Mouse (Mus musculus) MN1 (cell line): ENCODE measurements around the gene Tm9sf1.

Experiments
- DNase-seq: peaks from one replicate; pipeline ENCODE4 v3.0.0-alpha.2; 2016; ENCODE audit warnings: low spot score

The Tm9sf1 gene

DNA sequence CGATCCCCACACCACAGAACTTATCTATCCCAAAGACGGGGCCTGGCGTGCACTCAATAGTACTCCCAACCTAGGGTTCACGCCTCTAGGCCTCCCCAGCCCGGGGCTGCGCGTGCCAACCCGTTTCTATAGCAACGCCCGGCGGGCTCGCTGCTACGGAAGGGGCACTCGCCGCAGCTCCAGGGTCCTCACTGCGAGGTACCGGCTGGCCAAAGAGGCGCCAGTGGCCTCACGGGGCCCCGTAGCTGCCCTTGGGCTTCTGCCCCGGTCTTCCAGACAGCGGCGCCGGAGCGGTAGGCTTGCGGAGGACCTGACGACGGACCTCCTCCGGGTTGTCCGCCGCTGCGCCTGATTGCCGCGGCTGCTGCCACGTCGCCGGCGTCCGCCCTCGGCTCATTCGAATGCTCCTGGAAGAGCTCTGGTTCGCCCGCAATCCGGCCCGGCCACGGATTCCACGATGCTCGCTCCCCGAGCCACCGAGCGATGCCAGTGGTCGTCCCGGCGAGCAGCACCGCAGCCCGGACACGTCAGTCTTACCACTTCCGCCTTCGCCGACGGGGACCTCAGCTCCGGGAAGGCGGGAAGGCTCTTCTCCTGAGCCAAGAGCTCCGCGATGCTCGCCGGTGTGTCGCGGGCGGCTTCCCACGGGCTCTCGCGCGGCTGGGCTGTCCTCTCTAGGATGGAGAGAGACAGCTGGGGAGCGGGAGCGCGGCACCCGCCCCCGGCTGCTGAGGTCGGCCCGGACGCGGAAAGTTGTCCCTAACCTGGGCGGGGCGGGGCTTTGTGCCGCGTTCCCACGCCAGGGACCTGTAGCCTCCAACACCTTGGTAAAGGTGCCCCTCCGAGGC lies at the start of gene Tm9sf1:
Gene Tm9sf1, minus strand, starts transcription at position 747 of the 848 bp plus-strand sequence.
- DNase-seq, result peak; percentile 76

GRCm38 (mm10) chr14:55689433-55689832 lies 45.8 kb upstream of the Tm9sf1 start:
- no peak for DNase-seq

- DNase-seq, result no peak
Observed at GRCm38 (mm10) chr14:55682118-55682493, 38.5 kb upstream of the Tm9sf1 start.

DNA sequence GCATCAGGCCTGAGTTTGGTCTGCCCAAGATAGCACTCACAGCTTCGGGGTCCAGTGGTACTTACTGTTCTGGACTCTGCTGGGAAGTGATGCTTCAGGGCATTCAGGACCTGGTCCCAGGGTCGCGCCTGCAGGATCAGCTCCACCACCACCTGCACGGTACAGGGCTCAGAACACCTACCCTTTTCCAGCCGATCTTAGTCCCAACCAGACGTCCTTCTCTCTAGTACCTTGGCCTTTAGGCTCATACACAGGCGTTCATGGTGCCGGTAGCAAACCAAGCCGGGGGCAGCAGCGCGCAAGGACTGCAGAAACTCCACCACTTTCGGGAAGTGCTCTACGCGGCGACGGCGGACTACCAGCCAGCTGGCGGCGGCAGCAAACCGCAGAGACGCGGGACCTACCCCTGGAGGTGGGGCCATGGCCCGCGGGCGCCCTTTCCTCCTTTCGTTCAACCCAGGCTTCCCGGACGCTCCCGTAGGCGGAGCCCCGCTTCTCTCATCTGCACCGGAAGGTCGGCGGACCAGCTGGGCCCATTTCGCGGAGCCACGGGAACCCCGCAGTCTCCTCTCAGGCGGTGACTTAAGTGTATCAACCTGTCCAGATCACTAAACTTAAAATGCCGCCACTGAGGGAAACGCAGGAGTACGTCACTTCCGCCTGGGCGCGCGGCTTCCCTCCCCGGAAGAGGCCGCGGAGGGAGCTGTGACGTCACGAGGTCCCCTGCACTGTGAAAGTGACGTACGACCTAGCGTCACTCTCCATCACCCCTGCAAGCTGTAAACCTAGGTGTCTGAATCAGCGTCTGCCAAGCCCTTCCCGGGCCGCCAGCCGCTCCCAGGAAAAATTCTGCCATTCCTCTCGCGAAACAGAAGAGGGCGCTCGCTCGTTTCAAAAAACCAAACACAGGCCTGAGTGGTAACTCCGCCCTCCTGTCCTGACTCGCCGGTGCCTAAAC lies 37.8 kb upstream of the Tm9sf1 start, which contains the start of gene Tinf2:
Gene Tinf2, minus strand, starts transcription at position 661 of the 958 bp plus-strand sequence.
- peak; percentile 92 for DNase-seq

DNA sequence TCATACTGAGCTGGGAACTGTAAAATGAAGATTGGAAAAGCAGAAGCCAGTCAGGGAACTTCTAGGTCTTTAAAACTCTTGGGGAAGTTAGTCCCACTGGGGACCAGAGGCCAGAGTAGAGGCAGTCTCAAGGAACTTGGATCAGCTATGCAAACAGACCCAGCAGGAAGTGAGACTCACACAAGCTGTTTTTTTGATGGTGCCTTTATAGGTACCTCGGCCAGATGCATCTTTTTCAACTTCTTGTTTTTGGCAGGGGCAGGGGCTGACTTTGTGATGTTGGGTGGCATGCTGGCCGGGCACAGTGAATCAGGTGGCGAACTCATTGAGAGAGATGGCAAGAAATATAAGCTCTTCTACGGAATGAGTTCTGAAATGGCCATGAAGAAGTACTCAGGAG lies 34.0 kb upstream of the Tm9sf1 start:
- no peak for DNase-seq

DNA sequence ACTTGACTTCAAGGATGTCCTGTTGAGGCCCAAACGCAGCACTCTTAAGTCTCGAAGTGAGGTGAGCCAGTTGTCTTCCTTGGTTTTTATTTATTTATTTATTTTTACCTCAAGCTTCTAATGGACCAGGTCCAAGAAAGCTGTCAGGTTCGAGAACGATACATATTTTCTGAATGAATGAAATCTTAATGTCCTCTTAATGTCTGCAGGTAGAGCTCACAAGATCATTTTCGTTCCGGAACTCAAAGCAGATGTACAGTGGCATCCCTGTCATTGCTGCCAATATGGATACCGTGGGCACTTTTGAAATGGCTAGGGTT lies 29.1 kb upstream of the Tm9sf1 start:
- no peak for DNase-seq

DNA sequence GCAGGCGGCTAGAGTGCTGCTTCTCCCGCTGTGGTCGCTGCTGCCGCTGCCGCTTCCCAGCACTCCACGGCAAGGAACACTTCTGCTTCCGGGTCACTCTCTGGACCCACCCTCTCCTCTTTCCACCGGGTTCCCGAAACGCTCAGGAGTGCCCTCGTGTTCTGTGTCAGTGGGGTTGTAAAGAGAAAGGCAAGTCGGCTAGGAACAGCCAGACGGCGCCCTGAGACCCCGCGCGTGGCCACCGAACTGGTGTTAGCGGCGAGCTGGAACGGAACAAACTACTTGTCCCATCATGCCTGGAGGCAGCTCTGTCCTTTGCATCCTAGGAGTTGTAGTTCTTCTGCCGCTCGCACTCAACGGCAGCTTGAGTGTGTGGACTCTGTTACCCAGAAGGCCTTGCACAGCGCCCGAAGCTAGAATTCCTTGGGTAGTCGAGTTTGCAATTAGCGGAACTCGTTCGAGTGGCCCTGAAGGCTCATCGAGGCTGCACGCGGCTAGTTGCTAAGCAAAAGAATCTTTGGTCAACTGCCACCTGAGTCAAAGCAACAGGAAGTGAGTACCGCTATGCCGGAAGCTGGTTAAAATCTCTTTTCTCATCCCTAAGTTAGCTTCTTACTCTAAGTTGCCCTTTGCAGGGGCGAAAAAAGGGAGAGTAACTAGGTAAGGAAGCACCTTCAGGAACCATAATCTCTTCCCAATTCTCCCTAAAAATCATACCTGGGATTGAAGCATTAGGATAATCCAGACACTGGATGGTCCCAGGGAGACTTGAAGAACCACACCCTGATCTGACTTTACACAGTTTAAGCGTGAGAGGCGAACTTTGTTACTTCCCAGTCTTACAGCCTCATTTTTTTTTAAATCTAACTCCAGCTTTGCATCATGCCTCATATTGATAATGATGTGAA lies 28.5 kb upstream of the Tm9sf1 start, which contains the start of the genes Gmpr2 and Nedd8:
Gene Gmpr2, plus strand, starts transcription at position 109 of the 908 bp plus-strand sequence.
Gene Nedd8, minus strand, starts transcription at position 292 of the 908 bp plus-strand sequence.
- peak; percentile 93 for DNase-seq

- DNase-seq, result no peak
Observed at GRCm38 (mm10) chr14:55671486-55671832, 27.9 kb upstream of the Tm9sf1 start.

- DNase-seq, result no peak
Observed at GRCm38 (mm10) chr14:55660636-55661035, 17.0 kb upstream of the Tm9sf1 start.

DNA sequence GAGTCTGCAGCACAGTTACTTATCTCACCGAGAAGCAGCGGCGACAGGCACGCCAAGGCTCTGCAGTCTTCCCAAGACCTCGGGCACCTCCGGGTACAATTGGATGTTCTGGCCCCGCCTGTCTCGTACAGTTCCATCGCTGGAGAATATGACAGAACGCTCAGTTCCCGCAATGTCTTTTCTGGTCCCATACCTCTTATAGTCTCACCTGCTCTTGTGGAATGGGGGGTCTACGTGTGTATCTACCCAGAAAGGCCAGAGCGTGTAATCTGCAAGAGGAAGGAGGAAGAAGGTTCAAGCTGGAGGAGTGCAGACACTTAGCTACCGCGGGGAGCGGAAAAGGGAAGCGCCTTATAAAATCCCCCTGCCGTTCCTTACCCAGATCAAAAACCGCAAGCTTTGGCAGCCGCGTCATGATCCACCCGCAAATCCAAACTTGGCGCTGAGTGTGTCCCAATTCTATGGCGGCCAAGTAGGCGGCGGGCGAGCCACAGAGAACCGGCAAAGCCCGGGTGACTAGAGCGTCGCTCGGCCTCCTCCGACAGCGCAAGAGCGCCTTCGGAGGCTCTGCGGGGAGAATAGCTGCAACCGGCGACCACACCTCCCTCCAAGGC lies 16.5 kb upstream of the Tm9sf1 start, which contains the start of gene Mdp1:
Gene Mdp1, minus strand, starts transcription at position 549 of the 614 bp plus-strand sequence.
- peak; percentile 86 for DNase-seq

DNA sequence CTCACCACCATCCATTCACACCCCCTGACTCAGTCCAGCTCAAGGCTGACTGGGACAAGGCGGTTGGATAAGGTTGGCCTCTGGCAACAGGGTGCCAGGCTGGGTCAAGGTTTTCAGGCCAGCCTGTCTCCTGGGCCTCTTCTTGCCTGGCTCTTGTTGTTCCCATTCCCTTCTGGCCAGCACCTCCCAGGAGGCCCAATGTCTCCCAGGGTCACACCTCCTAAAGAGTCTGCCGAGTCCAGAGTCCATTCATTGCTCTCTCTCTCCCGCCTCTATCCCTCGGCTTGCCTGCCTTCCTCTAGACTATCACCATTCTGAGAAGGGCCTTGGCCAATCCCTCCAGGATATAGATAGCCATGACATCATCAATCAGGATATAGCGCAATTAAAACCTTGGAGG lies 14.4 kb upstream of the Tm9sf1 start:
- no peak for DNase-seq

DNA sequence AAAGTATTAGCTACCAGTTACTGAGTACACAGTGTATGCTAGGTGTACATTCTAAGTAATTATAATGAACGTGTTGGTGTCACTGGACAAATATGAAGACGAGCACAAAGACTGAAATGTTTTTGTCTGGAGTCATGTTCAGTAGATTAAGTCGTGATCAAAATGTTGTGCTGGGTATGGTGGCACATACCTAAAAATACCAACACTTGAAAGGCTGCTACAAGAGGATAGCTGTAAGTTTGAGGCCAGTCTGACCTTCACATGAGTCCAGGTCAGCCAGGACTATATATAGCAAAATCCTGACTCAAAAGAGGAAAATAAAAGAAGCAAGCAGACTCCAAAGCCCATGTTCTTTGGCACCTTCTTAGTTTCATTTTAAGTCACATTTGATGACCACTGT lies 13.3 kb upstream of the Tm9sf1 start:
- DNase-seq, result no peak

DNA sequence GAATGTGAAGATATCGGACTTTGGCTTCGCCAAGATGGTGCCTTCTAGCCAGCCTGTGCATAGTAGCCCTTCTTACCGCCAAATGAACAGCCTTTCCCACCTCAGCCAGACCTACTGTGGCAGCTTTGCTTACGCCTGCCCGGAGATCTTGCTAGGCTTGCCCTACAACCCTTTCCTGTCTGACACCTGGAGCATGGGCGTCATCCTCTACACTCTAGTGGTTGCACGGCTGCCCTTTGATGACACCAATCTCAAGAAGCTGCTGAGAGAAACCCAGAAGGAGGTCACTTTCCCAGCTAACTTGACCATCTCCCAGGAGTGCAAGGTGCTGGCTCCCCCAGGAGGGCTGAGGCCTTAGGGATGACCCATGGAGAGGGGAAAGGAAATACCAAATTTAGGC lies 7.9 kb upstream of the Tm9sf1 start:
- DNase-seq, result no peak

DNA sequence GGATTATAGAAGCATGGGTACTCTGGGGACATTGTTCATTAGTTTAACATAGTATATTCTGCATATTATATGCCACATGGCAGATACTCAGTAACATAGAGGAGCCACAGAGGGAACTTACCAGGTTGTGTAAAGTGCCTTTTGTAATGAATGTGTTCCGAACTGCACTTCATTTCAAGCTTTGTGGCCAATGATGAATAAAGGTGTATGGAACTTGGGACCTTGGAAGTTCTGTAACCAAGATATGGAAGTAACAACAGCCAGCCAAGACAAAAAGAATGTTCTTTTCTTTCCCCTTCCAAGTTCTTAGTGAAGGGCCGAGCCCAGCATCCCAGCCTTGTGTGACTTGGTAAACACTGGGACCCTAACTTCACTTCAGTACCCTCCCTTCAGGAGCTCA lies 6.3 kb upstream of the Tm9sf1 start, which contains the start of gene Tssk4:
Gene Tssk4, plus strand, starts transcription at position 301 of the 400 bp plus-strand sequence.
- DNase-seq, result no peak

DNA sequence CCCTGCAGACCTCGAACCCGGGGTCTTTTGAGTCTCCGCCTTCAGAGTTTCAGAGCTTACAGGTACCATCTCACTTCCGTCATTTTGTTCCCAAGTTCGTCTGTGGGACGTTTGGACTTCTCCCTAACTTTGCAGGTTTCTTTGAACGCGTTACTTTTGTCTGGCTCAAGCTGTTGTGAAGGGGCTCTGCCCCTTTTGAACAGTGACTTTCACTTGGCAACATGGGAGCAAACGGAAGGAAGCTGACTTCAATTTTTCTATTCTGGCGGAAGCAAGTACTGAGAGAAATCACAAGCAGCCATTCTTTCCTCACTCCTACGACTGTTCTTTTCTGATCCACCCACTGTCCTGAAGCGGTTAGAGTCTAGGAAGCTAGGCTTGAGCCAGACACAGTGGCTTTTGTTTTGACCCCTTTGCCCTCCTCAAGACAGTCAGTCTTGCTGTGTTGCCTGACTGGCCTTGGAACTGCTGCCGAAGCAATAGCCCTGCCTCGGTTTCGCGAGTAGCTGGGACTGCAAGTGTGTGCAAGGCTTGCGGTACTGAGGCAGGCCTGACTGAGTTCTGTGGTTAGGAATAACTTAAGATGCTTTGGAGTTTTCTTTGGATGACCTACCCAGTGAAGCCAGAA lies 769 bp upstream of the Tm9sf1 start:
- no peak for DNase-seq

DNA sequence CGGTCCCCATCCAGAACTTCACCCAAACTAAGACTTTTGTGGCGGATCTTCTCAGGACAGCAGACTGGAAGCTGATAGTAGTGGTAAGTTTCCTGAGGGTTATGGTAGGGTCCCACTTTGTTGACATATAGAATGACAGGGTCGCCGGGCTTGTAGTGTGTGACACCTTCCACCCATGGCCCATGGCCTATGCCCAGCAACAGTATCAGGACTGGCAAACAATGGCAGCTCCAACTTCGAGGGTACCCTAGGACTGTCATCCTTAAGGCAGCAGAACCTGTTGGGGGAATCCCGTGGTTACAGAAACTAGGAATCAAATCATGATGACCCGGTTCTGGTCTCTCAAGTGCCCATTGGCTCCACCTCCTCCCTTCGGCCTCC lies 937 bp downstream of the Tm9sf1 start:
- no peak for DNase-seq

- DNase-seq, result no peak
Observed at GRCm38 (mm10) chr14:55641291-55641690, 2.3 kb downstream of the Tm9sf1 start.

- DNase-seq, result no peak
Observed at GRCm38 (mm10) chr14:55640816-55641215, 2.8 kb downstream of the Tm9sf1 start.

GRCm38 (mm10) chr14:55637795-55638194 lies 5.8 kb downstream of the Tm9sf1 start, which contains the start of gene Gm49378:
Gm49378 (minus strand) TSS chr14:55637895.
- DNase-seq, result no peak

- DNase-seq, result peak; percentile 89
Observed at GRCm38 (mm10) chr14:55635523-55636007, 8.0 kb downstream of the Tm9sf1 start, which contains the start of gene Ipo4. Ipo4 (minus strand) TSS chr14:55635957.
